Mouse (Mus musculus): Measurements from ENCODE around the gene Abcg4. TPM values are rescaled to one million over a fixed set of nuclear protein-coding genes. Genes with fewer than 3 reads are reported as not detected.

Abcg4 gene
- 0.26 TPM for polyA plus RNA-seq (2017; shearing (Covaris generic))

DNA sequence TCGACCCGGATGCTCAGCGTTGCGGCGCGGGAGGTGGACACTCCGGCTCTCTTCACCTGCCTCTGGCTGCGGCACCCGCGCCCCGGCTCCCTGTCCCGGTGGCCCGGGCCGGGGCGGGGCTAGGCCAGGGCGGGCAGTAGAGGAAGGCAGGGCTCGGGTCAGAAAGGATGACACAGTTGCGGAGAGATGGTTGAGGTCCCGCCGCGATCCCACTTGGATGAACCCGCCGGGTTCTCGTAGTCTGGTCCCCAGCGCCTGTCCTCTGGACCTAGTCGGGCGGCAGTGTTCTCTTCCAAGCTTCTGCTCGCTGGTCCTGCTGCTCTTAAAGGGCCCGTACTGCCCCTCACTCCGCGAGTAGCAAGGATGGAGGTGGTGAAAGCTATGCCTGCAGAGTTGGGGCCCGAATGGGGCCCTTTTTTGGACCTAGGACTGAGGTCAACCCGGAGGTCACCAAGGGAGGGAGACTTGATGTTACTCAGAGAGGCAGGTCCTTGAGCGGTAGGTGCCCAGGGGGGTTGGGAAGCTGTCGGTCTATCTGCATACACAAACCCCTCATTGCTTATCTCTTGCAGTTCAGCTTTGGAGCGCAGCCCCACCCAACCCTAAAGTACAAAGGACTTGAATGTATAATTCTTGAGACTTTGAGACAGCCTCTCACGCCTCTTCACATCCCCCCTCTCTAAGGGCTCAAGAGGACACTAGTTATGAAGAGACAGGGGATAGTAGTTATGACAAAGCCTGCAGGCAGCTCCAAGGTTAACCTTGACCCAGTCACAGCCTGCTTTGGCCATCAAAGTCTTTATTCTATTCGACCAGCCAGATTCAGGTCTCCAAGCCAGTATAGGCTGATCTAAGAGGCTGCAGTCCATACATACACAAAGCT, at the start of gene Abcg4:
TSS of gene Abcg4 (minus strand) at position 540 of the 883 bp plus-strand sequence.

GRCm38 (mm10) chr9:44334396-44335330, 46.2 kb upstream of the Abcg4 start, which contains the start of gene H2afx:
H2afx (plus strand) TSS chr9:44334694.

GRCm38 (mm10) chr9:44325768-44326370, 37.5 kb upstream of the Abcg4 start, which contains the start of gene Dpagt1:
Dpagt1 (plus strand) TSS chr9:44326019.

GRCm38 (mm10) chr9:44319887-44320798, 31.7 kb upstream of the Abcg4 start, which contains the start of gene C2cd2l:
C2cd2l (minus strand) TSS chr9:44320285.

GRCm38 (mm10) chr9:44305466-44306079, 17.2 kb upstream of the Abcg4 start, which contains the start of gene Hinfp:
Hinfp (minus strand) TSS chr9:44305671.

DNA sequence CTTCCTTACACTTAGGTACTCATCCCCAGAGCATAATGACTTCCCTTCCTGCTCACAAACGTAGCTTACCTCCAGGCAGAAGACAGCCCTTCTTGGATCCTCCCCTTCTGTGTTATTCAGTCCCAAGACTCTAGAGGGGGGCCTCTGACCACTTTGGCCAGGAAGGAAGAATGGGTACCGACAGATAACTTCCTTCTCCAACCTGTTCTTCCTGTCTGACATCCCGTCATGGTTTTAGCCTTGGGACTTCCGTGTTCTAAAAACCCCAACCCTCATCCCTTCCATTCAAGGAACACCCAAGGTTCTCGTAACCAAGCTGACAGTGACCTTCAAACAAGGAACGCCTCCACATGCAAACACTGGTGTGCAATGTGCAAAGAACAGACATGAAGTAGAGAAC, 20.0 kb downstream of the Abcg4 start, which contains the start of gene Nlrx1:
TSS of gene Nlrx1 (minus strand) at position 168 of the 400 bp plus-strand sequence.

DNA sequence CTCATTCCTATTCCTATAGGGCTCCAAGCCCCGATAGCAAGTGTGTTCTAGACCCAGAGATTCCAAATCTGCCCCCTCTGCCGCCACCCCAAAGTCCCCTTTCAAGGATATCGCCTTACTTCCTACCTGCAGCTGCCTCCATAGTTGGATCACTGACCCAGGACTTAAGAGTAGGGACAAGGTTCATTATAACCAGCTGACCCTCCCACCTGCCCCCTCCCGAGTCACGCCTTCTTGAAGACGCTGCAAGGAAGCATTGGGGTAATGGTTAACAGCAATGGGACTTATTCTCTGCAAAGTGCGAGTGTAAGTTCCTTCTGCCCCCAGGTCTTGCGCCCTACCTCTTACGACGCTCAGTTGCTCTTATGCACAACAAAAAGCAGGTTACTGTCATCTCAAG, 37.1 kb downstream of the Abcg4 start, which contains the start of gene Pdzd3:
TSS of gene Pdzd3 (minus strand) at position 158 of the 400 bp plus-strand sequence.

GRCm38 (mm10) chr9:44240399-44240798, 48.0 kb downstream of the Abcg4 start, which contains the start of gene Ccdc153:
Ccdc153 (plus strand) TSS chr9:44240676.

GRCm38 (mm10) chr9:44233802-44234478, 54.5 kb downstream of the Abcg4 start, which contains the start of gene Cbl:
Cbl (minus strand) TSS chr9:44234049.

Other genes starting within 250 kb of the Abcg4 start
- gene Thy1, start 245.2 kb downstream of the Abcg4 start, polyA plus RNA-seq (2017; shearing (Covaris generic)), result 134 TPM
- gene Usp2, start 221.6 kb downstream of the Abcg4 start, polyA plus RNA-seq (2017; shearing (Covaris generic)), result 2.8 TPM
- 0.40 TPM for gene Mfrp, start 186.9 kb downstream of the Abcg4 start, polyA plus RNA-seq (2017; shearing (Covaris generic))
- gene C1qtnf5, start 181.4 kb downstream of the Abcg4 start, polyA plus RNA-seq (2017; shearing (Covaris generic)), result not detected
- gene Gm49380, start 175.1 kb downstream of the Abcg4 start, polyA plus RNA-seq (2017; shearing (Covaris generic)), result not detected
- 16.8 TPM for gene Rnf26, start 175.1 kb downstream of the Abcg4 start, polyA plus RNA-seq (2017; shearing (Covaris generic))
- 0.35 TPM for gene Mcam, start 154.1 kb downstream of the Abcg4 start, polyA plus RNA-seq (2017; shearing (Covaris generic))
- gene Cbl, start 54.6 kb downstream of the Abcg4 start, polyA plus RNA-seq (2017; shearing (Covaris generic)), result 37.6 TPM
- gene Ccdc153, start 47.9 kb downstream of the Abcg4 start, polyA plus RNA-seq (2017; shearing (Covaris generic)), result not detected
- 0.22 TPM for gene Pdzd3, start 37.1 kb downstream of the Abcg4 start, polyA plus RNA-seq (2017; shearing (Covaris generic))
- gene Nlrx1, start 20.0 kb downstream of the Abcg4 start, polyA plus RNA-seq (2017; shearing (Covaris generic)), result 12.4 TPM
- gene Hinfp, start 17.1 kb upstream of the Abcg4 start, polyA plus RNA-seq (2017; shearing (Covaris generic)), result 34.6 TPM
- gene C2cd2l, start 31.7 kb upstream of the Abcg4 start, polyA plus RNA-seq (2017; shearing (Covaris generic)), result 10.5 TPM
- gene Dpagt1, start 37.4 kb upstream of the Abcg4 start, polyA plus RNA-seq (2017; shearing (Covaris generic)), result 26.9 TPM
- gene H2afx, start 46.1 kb upstream of the Abcg4 start, polyA plus RNA-seq (2017; shearing (Covaris generic)), result 32.6 TPM
- 31.2 TPM for gene Hmbs, start 55.6 kb upstream of the Abcg4 start, polyA plus RNA-seq (2017; shearing (Covaris generic))
- gene Vps11, start 73.1 kb upstream of the Abcg4 start, polyA plus RNA-seq (2017; shearing (Covaris generic)), result 88.4 TPM
- 27.5 TPM for gene Hyou1, start 90.9 kb upstream of the Abcg4 start, polyA plus RNA-seq (2017; shearing (Covaris generic))
- gene Slc37a4, start 108.2 kb upstream of the Abcg4 start, polyA plus RNA-seq (2017; shearing (Covaris generic)), result 36.2 TPM
- 1,500 TPM for gene Rps25, start 118.5 kb upstream of the Abcg4 start, polyA plus RNA-seq (2017; shearing (Covaris generic))
- 141 TPM for gene Trappc4, start 119.0 kb upstream of the Abcg4 start, polyA plus RNA-seq (2017; shearing (Covaris generic))
- 67.9 TPM for gene Ccdc84, start 130.0 kb upstream of the Abcg4 start, polyA plus RNA-seq (2017; shearing (Covaris generic))
- 0.20 TPM for gene Foxr1, start 152.5 kb upstream of the Abcg4 start, polyA plus RNA-seq (2017; shearing (Covaris generic))
- not detected for gene Upk2, start 166.4 kb upstream of the Abcg4 start, polyA plus RNA-seq (2017; shearing (Covaris generic))
- gene Bcl9l, start 194.2 kb upstream of the Abcg4 start, polyA plus RNA-seq (2017; shearing (Covaris generic)), result 7.2 TPM